Mouse (Mus musculus): Measurements from ENCODE around the gene Dbnl. TPM values are rescaled to one million over a fixed set of nuclear protein-coding genes. Genes with fewer than 3 reads are reported as not detected.

Dbnl gene
- polyA plus RNA-seq, 1 experiment from 2014 or later, result 126 TPM

DNA sequence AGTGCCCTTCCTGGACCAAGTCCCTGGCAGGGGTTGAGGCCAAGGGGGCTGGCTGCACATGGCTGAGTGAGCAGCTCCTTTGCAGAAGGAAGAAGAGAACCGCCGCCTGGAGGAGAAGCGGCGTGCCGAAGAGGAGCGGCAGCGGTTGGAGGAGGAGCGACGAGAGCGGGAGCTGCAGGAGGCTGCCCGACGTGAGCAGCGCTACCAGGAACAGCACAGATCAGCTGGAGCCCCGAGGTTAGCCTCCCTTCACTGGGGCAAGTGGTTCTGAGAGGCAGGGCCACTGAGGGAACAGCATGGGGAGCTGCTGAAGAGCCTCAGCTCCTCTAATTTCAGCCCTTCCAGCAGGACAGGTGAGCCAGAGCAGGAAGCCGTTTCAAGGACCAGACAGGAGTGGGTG lies 8.7 kb downstream of the Dbnl start:
- Histone ChIP-seq H3K27ac (no peak overlapping the region), H3K4me1 (0 out of 2 replicates have a peak, but pooled peaks cover 4% of the 10 kb centered on the region), H3K9ac (no peak overlapping the region), H3K36me3 (peaks cover 90% of the 10 kb centered on the region), H3K27me3 (no peaks in the 10 kb centered on the region), H3K4me2 (no peak overlapping the region), H3K4me3 (no peak overlapping the region), H3K9me3 (no peaks in the 10 kb centered on the region)
- WGBS, result 82% methylated on average over 15 of the region's 15 CpGs
- no peak for ATAC-seq (ENCODE audit: insufficient number of reproducible peaks, insufficient read depth, low FRiP score, low TSS enrichment, low read depth)

DNA sequence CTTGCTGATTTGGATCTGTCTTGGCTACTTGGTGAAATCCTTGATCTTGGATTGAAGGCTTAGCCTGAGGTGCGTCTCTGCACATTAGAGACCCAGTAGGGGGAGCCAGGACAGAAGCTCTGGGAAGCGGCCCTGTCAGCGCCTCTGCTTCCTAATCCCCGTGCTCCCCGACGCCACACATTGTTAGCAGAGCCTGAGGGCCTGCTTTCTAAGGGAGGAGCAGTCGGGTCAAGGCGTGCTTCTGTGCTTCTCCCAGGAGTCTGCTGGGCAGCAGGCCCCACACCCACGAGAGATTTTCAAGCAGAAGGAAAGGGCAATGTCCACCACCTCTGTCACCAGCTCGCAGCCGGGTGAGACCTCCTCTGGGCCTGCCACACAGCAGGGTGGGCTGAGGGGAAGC lies 9.1 kb downstream of the Dbnl start:
- Histone ChIP-seq H3K27ac (no peak overlapping the region), H3K9me3 (no peaks in the 10 kb centered on the region), H3K27me3 (no peaks in the 10 kb centered on the region), H3K36me3 (peaks cover 86% of the 10 kb centered on the region), H3K4me3 (no peak overlapping the region), H3K4me1 (peaks cover 9% of the 10 kb centered on the region; the same call in 1 of the 2 replicates), H3K4me2 (no peak overlapping the region), H3K9ac (no peak overlapping the region)
- 63% methylated on average over 11 of the region's 11 CpGs for WGBS
- ATAC-seq (ENCODE audit: insufficient number of reproducible peaks, insufficient read depth, low FRiP score, low TSS enrichment, low read depth), result no peak

GRCm38 (mm10) chr11:5797928-5798327 lies 9.6 kb downstream of the Dbnl start:
- H3K27ac ChIP-seq, result no peak overlapping the region
- ATAC-seq (ENCODE audit: insufficient number of reproducible peaks, insufficient read depth, low FRiP score, low TSS enrichment, low read depth), result no peak
- H3K27me3 ChIP-seq, result no peaks in the 10 kb centered on the region
- H3K4me2 ChIP-seq, result no peak overlapping the region
- peaks cover 81% of the 10 kb centered on the region for H3K36me3 ChIP-seq
- no peaks in the 10 kb centered on the region for H3K9me3 ChIP-seq
- H3K9ac ChIP-seq, result 0 out of 2 replicates have a peak overlapping the region, but pooled peaks have one; percentile 12
- peaks cover 14% of the 10 kb centered on the region for H3K4me1 ChIP-seq
- WGBS, result 82% methylated on average over 5 of the region's 5 CpGs
- no peak overlapping the region for H3K4me3 ChIP-seq

DNA sequence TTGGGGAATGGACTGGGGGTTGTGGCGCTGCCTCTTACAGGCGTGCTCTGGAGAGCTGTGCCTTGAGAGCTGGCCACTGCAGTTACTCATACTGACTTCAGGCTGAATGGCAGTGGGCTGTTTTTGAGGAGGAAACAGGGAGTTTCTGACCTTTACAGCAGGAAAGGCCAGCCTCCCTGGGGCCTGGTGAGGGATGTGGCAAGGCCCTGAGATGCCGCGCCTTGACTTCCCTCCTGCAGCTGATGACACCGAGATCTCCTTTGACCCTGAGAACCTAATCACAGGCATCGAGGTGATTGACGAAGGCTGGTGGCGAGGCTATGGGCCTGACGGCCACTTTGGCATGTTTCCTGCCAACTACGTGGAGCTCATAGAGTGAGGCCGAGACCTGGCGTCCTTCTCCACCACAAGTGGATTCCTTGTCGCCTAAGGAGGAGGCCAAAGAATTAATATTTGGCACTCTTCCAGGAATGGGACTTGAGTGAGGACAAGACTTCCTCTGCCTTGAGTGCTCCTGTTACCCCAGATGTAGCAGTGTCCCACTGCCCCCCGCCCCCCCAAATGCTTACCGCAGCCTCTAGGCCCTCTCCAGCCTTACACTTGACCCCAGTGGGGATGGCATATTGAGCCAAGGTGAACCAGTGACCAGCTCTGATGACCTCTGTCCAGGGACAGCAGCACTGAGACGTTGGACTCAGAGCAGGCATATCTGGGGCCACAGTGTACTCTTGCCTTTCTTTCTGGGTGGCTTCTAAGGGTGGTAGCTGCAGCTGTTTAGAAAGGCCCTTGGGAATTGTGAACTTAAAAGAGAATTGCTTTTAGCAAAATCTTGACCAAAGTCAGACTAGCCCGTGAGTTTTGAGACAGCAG lies 11.6 kb downstream of the Dbnl start:
- H3K27ac ChIP-seq, result no peak overlapping the region
- 88% methylated on average over 17 of the region's 17 CpGs for WGBS
- peaks cover 24% of the 10 kb centered on the region for H3K4me1 ChIP-seq
- H3K4me2 ChIP-seq, result no peak overlapping the region
- H3K36me3 ChIP-seq, result peaks cover 63% of the 10 kb centered on the region
- ATAC-seq (ENCODE audit: insufficient number of reproducible peaks, insufficient read depth, low FRiP score, low TSS enrichment, low read depth), result no peak
- no peak overlapping the region for H3K9ac ChIP-seq
- no peaks in the 10 kb centered on the region for H3K9me3 ChIP-seq
- H3K27me3 ChIP-seq, result no peaks in the 10 kb centered on the region
- no peak overlapping the region for H3K4me3 ChIP-seq

DNA sequence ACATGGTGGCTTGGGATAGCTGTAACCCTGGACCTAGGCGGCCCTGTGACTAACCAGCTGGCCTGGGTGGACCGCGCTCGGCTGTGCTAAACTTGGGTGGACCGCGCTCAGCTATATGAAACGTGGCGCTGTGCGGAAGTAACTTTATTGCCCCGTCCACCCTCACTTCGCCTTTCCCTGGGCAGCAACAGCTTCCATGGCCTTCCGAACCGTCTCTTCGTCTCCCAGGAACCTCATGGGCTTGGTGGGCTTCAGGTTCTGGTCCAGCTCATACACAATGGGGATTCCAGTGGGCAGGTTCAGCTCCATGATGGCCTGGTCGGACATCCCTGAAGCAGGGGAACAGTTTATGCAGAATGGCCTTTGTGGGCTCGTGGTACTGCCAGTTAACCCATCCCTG lies 13.2 kb downstream of the Dbnl start:
- peaks cover 24% of the 10 kb centered on the region for H3K4me1 ChIP-seq
- no peak overlapping the region for H3K27ac ChIP-seq
- H3K4me2 ChIP-seq, result no peak overlapping the region
- H3K4me3 ChIP-seq, result no peak overlapping the region
- ATAC-seq (ENCODE audit: insufficient number of reproducible peaks, insufficient read depth, low FRiP score, low TSS enrichment, low read depth), result no peak
- no peaks in the 10 kb centered on the region for H3K9me3 ChIP-seq
- no peaks in the 10 kb centered on the region for H3K27me3 ChIP-seq
- 96% methylated on average over 16 of the region's 16 CpGs for WGBS
- H3K9ac ChIP-seq, result no peak overlapping the region
- H3K36me3 ChIP-seq, result peaks cover 47% of the 10 kb centered on the region

GRCm38 (mm10) chr11:5802005-5802404 lies 13.7 kb downstream of the Dbnl start:
- peaks cover 24% of the 10 kb centered on the region for H3K4me1 ChIP-seq
- H3K9ac ChIP-seq, result no peak overlapping the region
- ATAC-seq (ENCODE audit: insufficient number of reproducible peaks, insufficient read depth, low FRiP score, low TSS enrichment, low read depth), result no peak
- no peak overlapping the region for H3K4me3 ChIP-seq
- no peaks in the 10 kb centered on the region for H3K27me3 ChIP-seq
- no peak overlapping the region for H3K27ac ChIP-seq
- H3K9me3 ChIP-seq, result no peaks in the 10 kb centered on the region
- WGBS, result 73% methylated on average over 12 of the region's 12 CpGs
- peaks cover 42% of the 10 kb centered on the region for H3K36me3 ChIP-seq
- H3K4me2 ChIP-seq, result no peak overlapping the region

GRCm38 (mm10) chr11:5802457-5803217 lies 14.3 kb downstream of the Dbnl start:
- WGBS, result 78% methylated on average over 8 of the region's 8 CpGs
- H3K9ac ChIP-seq, result no peak overlapping the region

DNA sequence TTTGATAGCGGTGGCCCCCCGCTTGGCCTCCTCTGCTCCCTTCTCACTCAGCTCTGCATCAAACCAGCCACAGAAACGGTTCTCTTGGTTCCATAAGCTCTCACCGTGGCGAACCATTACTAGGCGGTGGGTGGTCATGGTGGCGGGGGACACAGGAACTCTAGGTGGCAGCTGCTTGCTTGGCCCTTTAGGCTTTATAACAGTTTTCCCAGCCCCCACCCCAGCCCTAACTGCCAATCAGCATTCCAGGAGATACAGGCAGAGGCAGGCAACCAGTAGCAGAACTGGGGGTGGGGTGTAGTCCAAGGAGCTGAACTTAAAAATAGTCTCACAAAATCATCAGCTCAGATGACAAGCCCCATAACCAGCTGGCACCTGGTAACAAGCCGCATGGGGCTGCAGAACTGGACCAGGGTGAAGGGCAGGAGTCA lies 15.3 kb downstream of the Dbnl start, which contains the start of gene Pgam2:
Gene Pgam2 (minus strand): TSS at position 183 of the 431 bp plus-strand sequence.
- no peak within 1 kb of the TSS for H3K9ac ChIP-seq
- H3K27me3 ChIP-seq, result no peaks in the 10 kb centered on the region
- H3K4me2 ChIP-seq, result peak within 1 kb of the TSS; percentile 1; the same call in 1 of the 2 replicates
- H3K4me1 ChIP-seq, result peaks cover 24% of the 10 kb centered on the region
- 0 out of 2 replicates have a peak, but pooled peaks have one; percentile 18 for ATAC-seq (ENCODE audit: insufficient number of reproducible peaks, insufficient read depth, low FRiP score, low TSS enrichment, low read depth)
- 0 out of 2 replicates have a peak within 1 kb of the TSS, but pooled peaks have one; percentile 23 for H3K27ac ChIP-seq
- no peak within 1 kb of the TSS for H3K4me3 ChIP-seq
- no peaks in the 10 kb centered on the region for H3K9me3 ChIP-seq
- 38% methylated on average over 8 of the region's 8 CpGs for WGBS
- H3K36me3 ChIP-seq, result peaks cover 28% of the 10 kb centered on the region

More at GRCm38 (mm10) chr11:5802457-5803217, 14.3 kb downstream of the Dbnl start:
- Histone ChIP-seq H3K9me3 (no peaks in the 10 kb centered on the region), H3K4me1 (peaks cover 24% of the 10 kb centered on the region), H3K36me3 (peaks cover 36% of the 10 kb centered on the region), H3K27ac (0 out of 2 replicates have a peak overlapping the region, but pooled peaks have one; percentile 23), H3K4me2 (no peak overlapping the region; the same call in 1 of the 2 replicates), H3K27me3 (no peaks in the 10 kb centered on the region), H3K4me3 (no peak overlapping the region)
- ATAC-seq (ENCODE audit: insufficient number of reproducible peaks, insufficient read depth, low FRiP score, low TSS enrichment, low read depth), result no peak

- 72% methylated on average over 5 of the region's 5 CpGs for WGBS
- H3K9me3 ChIP-seq, result no peaks in the 10 kb centered on the region
- no peak for ATAC-seq (ENCODE audit: insufficient number of reproducible peaks, insufficient read depth, low FRiP score, low TSS enrichment, low read depth)
Observed at GRCm38 (mm10) chr11:5804174-5804573, 15.9 kb downstream of the Dbnl start.

DNA sequence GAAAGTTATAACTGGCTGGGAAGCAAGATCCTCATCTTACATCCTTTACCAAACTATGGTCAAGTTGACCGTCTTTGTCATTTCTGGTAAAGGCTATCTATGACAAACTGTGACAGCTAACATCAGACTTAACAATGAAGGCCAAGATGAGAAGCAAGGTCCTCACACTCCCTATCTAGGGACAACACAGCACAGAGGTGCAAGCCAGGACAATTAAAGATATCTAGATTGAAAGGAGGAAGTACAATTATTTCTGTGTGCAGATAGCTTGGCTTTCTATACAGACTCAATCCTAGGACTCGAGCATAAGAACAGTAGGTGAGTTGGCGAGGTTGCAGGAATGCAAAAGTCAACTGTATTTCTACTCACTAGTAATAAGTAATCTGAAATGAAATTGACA lies 17.4 kb downstream of the Dbnl start:
- Histone ChIP-seq H3K36me3 (peaks cover 7% of the 10 kb centered on the region), H3K27me3 (no peaks in the 10 kb centered on the region), H3K9ac (no peak overlapping the region), H3K4me3 (no peak overlapping the region), H3K4me2 (no peak overlapping the region), H3K9me3 (no peaks in the 10 kb centered on the region), H3K4me1 (peaks cover 24% of the 10 kb centered on the region), H3K27ac (no peak overlapping the region)
- 83% methylated on average over 3 of the region's 3 CpGs for WGBS
- ATAC-seq (ENCODE audit: insufficient number of reproducible peaks, insufficient read depth, low FRiP score, low TSS enrichment, low read depth), result no peak

More at GRCm38 (mm10) chr11:5804174-5804573, 15.9 kb downstream of the Dbnl start:
- no peak overlapping the region for H3K4me2 ChIP-seq
- no peak overlapping the region for H3K4me3 ChIP-seq
- H3K27ac ChIP-seq, result no peak overlapping the region
- H3K27me3 ChIP-seq, result no peaks in the 10 kb centered on the region
- H3K4me1 ChIP-seq, result peaks cover 24% of the 10 kb centered on the region
- H3K36me3 ChIP-seq, result peaks cover 22% of the 10 kb centered on the region
- no peak overlapping the region for H3K9ac ChIP-seq

GRCm38 (mm10) chr11:5807956-5808355 lies 19.7 kb downstream of the Dbnl start:
- WGBS, result 85% methylated on average over 9 of the region's 9 CpGs
- no peak for ATAC-seq (ENCODE audit: insufficient number of reproducible peaks, insufficient read depth, low FRiP score, low TSS enrichment, low read depth)

More at GRCm38 (mm10) chr11:5807956-5808355, 19.7 kb downstream of the Dbnl start:
- H3K4me2 ChIP-seq, result no peak overlapping the region
- no peak overlapping the region for H3K9ac ChIP-seq
- H3K4me1 ChIP-seq, result peaks cover 9% of the 10 kb centered on the region
- H3K4me3 ChIP-seq, result no peak overlapping the region
- no peaks in the 10 kb centered on the region for H3K36me3 ChIP-seq
- H3K9me3 ChIP-seq, result no peaks in the 10 kb centered on the region
- no peaks in the 10 kb centered on the region for H3K27me3 ChIP-seq
- no peak overlapping the region for H3K27ac ChIP-seq
